Mouse (Mus musculus) bone marrow, adult 2 months (tissue): ENCODE data around the gene Naa35. TPM values are rescaled to one million over a fixed set of nuclear protein-coding genes. Genes with fewer than 3 reads are reported as not detected.

Experiments
- H3K27ac ChIP-seq: fragments of 200-500 bp; 2 replicates; pipeline ENCODE4 v1.5.1; 2012; ENCODE audit warnings: low read depth, mild to moderate bottlenecking, control low read depth, inconsistent platforms, low read length; ENCODE audit not compliant: control insufficient read depth, poor library complexity, insufficient read depth
- H3K4me1 ChIP-seq: fragments of 200-500 bp; 2 replicates; pipeline ENCODE4 v1.6.1; 2011; ENCODE audit warnings: low read length; ENCODE audit not compliant: control insufficient read depth, insufficient read depth
- H3K4me3 ChIP-seq: fragments of 200-500 bp; replicated peaks from 2 replicates; pipeline ENCODE3; 2011; ENCODE audit warnings: mild to moderate bottlenecking, low read depth, low read length, control low read depth; ENCODE audit not compliant: control insufficient read depth
- CTCF ChIP-seq: fragments of 200-500 bp; IDR thresholded peaks from 2 replicates; pipeline ENCODE4 v1.5.1; 2011; ENCODE audit warnings: low read length, control low read depth; ENCODE audit not compliant: control insufficient read depth, insufficient read depth
- POLR2A ChIP-seq: fragments of 200-500 bp; IDR thresholded peaks from 2 replicates; pipeline ENCODE4 v1.6.1; 2011; ENCODE audit warnings: low read depth, mild to moderate bottlenecking, control low read depth, low read length, borderline replicate concordance; ENCODE audit not compliant: control insufficient read depth
- WGBS: fragments of 180-500 bp; shearing (Covaris S2); methylation state at CpG from one replicate; pipeline ENCODE4 v1.1.7; 2018; 5-methylcytosine and 5-hydroxymethylcytosine counted together
- polyA plus RNA-seq: library from polyadenylated mRNA; stranded (reverse); fragments of >200 nt; gene quantifications from 2 replicates; pipeline ENCODE4 v1.2.4, GENCODE M21; 2011; ENCODE audit warnings: low replicate concordance; ENCODE audit not compliant: missing spikeins, insufficient read depth, insufficient read length

Naa35 gene
- polyA plus RNA-seq, 1 experiment = 94.8 TPM

DNA sequence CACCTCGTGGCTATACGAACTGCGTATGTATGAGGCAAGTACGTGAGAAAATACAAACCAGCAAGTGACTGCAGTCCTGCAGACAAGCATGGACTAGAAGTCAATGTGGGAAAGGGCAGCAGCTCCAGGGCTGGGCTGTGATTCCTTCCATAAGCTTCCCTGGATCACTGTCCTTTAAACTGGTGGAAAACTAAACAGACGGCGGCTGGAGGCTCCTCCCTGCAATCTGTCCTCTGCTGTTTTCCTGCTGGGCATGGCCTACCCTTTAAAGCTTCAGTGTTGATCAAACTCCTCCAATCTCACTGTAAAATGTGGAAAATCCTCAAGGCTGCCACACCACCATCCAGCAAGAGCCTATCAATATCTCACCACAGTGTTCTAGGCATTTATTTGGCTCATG lies 63.5 kb downstream of the Naa35 start:
- TF ChIP-seq CTCF (no peak), POLR2A (no peak)
- WGBS = 75% methylated on average over 6 of the region's 6 CpGs
- Histone ChIP-seq H3K4me1 (peaks cover 3% of the 10 kb centered on the region; the same call in 1 of the 2 replicates), H3K27ac (no peak overlapping the region), H3K4me3 (no peak overlapping the region)

DNA sequence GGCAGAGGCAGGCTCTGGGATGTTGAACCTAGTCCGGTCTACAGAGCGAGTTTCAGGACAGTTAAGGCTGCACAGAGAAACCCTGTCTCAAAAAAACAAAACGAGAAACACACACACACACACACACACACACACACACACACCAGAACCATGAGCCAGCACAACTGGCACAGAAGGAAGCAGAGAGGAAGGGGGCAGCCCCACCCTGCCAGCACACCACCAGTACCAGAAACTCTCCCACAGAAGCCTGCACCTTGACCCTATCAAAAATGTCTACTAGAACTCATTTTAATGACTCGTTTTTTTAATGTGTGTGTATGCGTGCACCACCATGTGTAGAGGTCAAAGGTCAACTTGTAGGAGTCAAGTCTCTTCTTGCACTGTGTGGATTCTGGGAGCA lies 64.7 kb downstream of the Naa35 start:
- TF ChIP-seq POLR2A = no peak
- TF ChIP-seq CTCF = no peak
- no peak overlapping the region for H3K4me3 ChIP-seq
- no peak overlapping the region for H3K27ac ChIP-seq
- WGBS = 59% methylated on average over 5 of the region's 5 CpGs
- peaks cover 3% of the 10 kb centered on the region; the same call in 1 of the 2 replicates for H3K4me1 ChIP-seq

DNA sequence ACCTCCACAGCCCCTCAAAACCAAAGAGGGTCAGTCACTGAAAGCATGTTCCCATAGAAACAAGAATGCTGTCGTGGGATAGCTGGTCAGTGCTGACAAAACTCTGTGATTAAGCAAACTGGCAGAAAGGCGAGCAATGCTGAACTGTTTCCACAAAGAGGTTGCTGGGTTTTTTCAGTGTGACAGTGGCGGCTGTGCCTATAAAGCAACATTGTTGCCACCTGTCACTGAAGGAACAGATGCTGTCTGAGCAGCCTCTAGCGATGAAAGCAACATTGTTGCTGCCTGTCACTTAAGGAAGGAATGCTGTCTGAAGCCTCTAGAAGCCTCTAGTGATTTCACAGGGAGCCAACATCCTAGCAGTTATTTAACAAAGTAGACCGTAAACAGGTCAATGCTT lies 67.6 kb downstream of the Naa35 start:
- Histone ChIP-seq H3K4me1 (peaks cover 4% of the 10 kb centered on the region; the same call in 1 of the 2 replicates), H3K4me3 (no peak overlapping the region), H3K27ac (no peak overlapping the region)
- TF ChIP-seq POLR2A = no peak
- no peak for TF ChIP-seq CTCF
- 74% methylated on average over 5 of the region's 5 CpGs for WGBS

DNA sequence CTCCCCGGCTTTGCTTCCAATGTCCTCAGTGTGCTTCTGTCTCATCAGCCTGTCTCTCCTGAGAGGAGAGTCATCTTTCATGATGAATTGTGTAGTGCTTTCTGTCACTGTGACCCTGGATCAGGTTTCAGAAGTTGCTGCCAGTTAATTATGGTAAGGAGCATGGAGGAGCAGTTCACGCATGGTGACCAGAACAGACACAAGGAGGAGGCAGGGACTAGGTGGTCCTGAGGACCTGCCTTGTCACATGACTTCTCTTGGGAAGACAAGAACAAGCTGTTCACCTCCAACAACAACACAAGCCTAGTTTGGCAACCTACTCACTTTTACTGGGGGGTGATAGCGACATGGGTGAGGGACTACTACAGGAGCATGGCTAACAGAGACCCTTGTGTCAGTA lies 68.1 kb downstream of the Naa35 start:
- Histone ChIP-seq H3K4me1 (peaks cover 4% of the 10 kb centered on the region; the same call in 1 of the 2 replicates), H3K27ac (no peak overlapping the region), H3K4me3 (no peak overlapping the region)
- TF ChIP-seq POLR2A = no peak
- TF ChIP-seq CTCF = no peak
- WGBS = 93% methylated on average over 3 of the region's 3 CpGs

DNA sequence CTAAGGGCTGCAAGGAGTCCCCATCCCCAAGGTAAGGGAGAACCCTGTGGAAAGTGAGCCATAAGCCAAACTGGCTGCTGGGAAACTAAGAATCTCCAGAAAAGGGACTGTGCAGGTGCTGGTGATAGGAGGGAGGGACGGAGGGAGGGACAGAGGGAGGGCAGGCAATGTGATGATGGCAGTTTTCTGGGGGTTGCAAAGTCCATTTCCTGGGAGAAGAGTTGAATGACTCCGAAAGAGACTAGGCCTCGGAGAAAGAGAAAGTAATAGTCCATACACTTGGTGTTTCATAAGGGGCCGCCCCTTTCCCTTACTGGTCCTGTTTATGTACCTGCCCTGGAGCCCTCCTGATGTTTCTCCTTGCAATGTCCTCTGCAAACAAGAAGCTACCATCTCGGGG lies 69.4 kb downstream of the Naa35 start:
- Histone ChIP-seq H3K27ac (no peak overlapping the region), H3K4me1 (peaks cover 4% of the 10 kb centered on the region; the same call in 1 of the 2 replicates), H3K4me3 (no peak overlapping the region)
- TF ChIP-seq POLR2A (no peak), CTCF (no peak)
- 82% methylated on average over 5 of the region's 5 CpGs for WGBS

DNA sequence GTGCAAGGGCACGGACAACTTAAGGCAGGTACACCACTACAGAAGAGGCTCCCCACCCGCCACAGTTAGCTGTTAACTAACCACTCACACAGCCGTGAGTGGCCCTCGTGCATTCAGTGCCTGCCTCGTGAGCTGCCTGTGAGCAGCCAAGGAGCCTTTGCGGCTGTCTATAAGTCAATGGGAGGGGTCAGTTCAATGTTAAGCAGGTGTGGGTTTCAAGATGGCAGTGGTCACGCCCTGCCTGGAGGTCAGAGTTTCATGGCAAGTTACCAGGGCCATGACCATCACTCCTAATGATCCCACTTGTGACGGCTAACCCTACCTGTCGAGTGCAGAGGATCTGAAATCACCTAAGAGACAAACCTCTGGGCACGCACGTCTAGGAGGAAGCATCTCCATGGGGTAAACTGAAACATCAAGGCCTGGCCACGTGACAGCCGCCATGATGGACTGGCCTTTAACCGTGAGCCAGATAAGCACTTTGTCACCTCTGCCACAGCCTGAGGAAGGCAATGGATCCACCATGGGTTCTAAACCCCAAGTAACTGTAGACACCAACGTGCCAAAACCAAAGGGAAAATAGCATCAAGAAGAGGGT lies 70.8 kb downstream of the Naa35 start:
- H3K4me3 ChIP-seq = no peak overlapping the region
- no peak overlapping the region for H3K27ac ChIP-seq
- peaks cover 4% of the 10 kb centered on the region; the same call in 1 of the 2 replicates for H3K4me1 ChIP-seq
- WGBS = 80% methylated on average over 15 of the region's 15 CpGs
- TF ChIP-seq CTCF (no peak), POLR2A (no peak)

DNA sequence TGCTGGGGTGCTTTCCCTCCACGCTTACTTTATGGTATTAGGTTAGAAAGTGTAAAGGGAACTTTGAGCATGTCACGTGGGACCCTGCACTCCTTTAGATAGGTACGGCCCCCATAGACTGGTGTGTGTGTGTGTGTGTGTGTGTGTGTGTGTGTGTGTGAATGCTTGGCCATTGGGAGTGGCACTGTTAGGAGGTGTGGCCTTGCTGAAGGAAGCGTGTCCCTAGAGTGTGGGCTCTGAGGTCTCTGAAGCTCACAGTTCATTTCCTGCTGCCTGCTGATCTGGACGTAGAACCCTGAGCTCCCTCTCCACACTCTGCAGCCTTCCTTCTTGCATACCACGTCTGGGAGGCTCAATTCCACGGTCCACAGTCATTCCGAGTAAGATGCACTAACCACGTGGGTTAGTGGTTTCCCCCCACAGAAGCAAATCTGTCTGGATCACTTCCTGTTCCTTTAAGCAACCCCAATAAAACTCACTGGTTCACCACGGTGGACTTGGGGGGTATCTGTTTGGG lies 71.3 kb downstream of the Naa35 start:
- TF ChIP-seq POLR2A = no peak
- TF ChIP-seq CTCF = no peak
- 9% methylated on average over 10 of the region's 10 CpGs for WGBS
- peaks cover 4% of the 10 kb centered on the region; the same call in 1 of the 2 replicates for H3K4me1 ChIP-seq
- no peak overlapping the region for H3K27ac ChIP-seq
- H3K4me3 ChIP-seq = no peak overlapping the region

DNA sequence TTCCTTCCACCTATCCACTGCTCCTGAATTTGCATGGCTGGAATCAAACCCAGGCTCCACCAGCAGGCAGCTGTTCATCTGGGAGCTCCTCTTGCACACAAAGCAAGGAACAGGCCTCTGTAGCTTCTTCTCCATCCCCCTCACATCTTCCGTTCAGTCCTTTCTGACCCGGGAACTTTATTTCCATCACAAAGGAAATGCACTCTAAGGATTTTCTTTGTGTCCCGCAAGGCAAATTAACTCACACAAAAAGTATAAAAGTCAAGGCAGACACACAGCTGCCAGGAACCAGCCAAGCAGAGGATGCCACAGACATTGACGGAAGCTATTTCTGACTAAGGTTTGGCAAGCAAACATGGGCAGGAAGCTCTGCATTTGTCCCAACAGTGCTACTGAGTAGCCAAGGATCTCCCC lies 71.9 kb downstream of the Naa35 start:
- Histone ChIP-seq H3K27ac (no peak overlapping the region), H3K4me3 (no peak overlapping the region), H3K4me1 (peaks cover 4% of the 10 kb centered on the region; the same call in 1 of the 2 replicates)
- TF ChIP-seq POLR2A (no peak), CTCF (no peak)
- WGBS = 39% methylated on average over 4 of the region's 4 CpGs

DNA sequence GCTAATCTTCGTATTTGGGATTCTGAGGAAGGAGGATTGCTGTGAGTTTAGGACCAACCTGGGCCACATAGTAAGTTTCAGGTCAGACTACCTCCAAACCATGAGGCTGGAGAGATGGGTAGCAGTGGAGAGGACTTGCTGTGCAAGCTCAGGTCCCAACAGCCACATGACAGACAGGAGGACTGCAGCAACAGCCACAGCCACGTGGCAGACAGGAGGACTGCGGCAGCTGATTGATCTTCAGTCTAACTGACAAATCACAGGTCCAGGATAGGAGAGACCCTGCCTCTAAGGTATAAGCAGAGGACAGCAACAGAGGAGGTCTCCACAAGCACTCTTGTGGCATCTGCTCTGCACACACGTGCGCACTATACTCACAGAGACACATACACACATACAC lies 72.7 kb downstream of the Naa35 start:
- WGBS = 84% methylated on average over 5 of the region's 5 CpGs
- Histone ChIP-seq H3K27ac (no peak overlapping the region), H3K4me3 (no peak overlapping the region), H3K4me1 (peaks cover 4% of the 10 kb centered on the region; the same call in 1 of the 2 replicates)
- TF ChIP-seq POLR2A (no peak), CTCF (no peak)

DNA sequence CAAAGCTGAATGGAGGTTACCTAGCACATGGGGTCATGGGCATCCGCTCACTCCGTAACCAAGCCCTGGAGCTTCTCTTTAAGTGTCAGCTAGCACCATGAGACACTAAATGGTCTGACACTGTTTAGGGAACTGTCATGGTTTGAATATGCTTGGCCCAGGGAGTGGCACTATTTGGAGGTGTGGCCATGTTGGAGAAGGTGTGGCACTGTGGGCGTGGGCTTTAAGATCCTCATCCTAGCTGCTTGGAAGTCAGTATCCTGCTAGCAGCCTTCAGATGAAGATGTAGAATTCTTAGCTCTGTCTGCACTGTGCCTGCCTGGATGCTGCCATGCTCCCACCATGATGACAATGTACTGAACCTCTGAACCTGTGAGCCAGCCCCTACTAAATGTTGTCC lies 75.3 kb downstream of the Naa35 start:
- peaks cover 3% of the 10 kb centered on the region; the same call in 1 of the 2 replicates for H3K4me1 ChIP-seq
- H3K27ac ChIP-seq = no peak overlapping the region
- 85% methylated on average over 3 of the region's 3 CpGs for WGBS
- TF ChIP-seq CTCF (no peak), POLR2A (no peak)
- H3K4me3 ChIP-seq = no peak overlapping the region
